Mouse (Mus musculus) activated CD4-positive, CD25-positive, alpha-beta regulatory T cell, adult 4 months (primary cell): Measurements from ENCODE around the gene Podxl2. TPM values are rescaled to one million over a fixed set of nuclear protein-coding genes. Genes with fewer than 3 reads are reported as not detected.

Source experiments
- ATAC-seq: one replicate; pipeline ENCODE4 v1.8.0; 2017
- polyA plus RNA-seq, 2 experiments: library from polyadenylated mRNA; unstranded; fragments of 100-300 nt; shearing (Covaris generic); gene quantifications; one replicate each; pipeline ENCODE4 v1.2.1; 2017

The Podxl2 gene
- polyA plus RNA-seq, 2 experiments from 2014 or later = not detected

DNA sequence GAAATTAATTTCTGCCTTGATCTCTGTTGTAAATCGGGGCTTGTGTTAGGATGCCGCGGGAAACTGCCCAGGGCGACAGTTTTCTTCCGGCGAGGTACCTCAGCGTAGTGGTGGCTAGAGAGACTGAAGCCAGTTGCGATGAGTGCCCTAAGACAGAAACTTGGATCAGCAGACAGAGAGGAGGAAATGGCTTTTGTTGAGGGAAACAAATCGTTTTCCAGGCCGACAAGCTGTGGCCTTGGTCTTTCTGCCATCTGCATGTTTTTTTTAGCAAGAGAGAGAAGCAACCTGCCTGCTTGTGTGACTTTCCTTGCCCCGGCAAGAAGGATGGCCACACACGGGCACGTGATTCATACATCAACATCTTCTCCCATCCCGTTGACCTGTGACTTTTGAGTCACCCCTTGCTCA is 80.3 kb downstream of the Podxl2 start:
- ATAC-seq = no peak

GRCm38 (mm10) chr6:88793872-88794271 is 81.0 kb downstream of the Podxl2 start:
- ATAC-seq = no peak

- ATAC-seq = no peak
These were observed 81.6 kb downstream of the Podxl2 start for GRCm38 (mm10) chr6:88793243-88793642.

Other genes starting within 250 kb of the Podxl2 start
- gene Kbtbd12, start 237.1 kb downstream of the Podxl2 start, polyA plus RNA-seq = not detected
- under 1 TPM; 0.53 to 0.75 TPM for gene Mgll, start 150.6 kb downstream of the Podxl2 start, polyA plus RNA-seq
- gene Abtb1, start 33.1 kb downstream of the Podxl2 start, polyA plus RNA-seq = 10 to 100 TPM; 42.8 to 57.5 TPM
- gene Mcm2, start 23.7 kb upstream of the Podxl2 start, polyA plus RNA-seq = 10 to 100 TPM; 27.0 to 41.8 TPM
- gene Tpra1, start 27.2 kb upstream of the Podxl2 start, polyA plus RNA-seq = 10 to 100 TPM; 43.6 to 57.7 TPM